Mouse (Mus musculus): ENCODE measurements around the gene Gm4884.
"Not testable (repeated sequence)": the region's sequence is repeated elsewhere in the genome, so short reads cannot be mapped to it uniquely, and the experiment has no call there.

Gm4884 gene

DNA sequence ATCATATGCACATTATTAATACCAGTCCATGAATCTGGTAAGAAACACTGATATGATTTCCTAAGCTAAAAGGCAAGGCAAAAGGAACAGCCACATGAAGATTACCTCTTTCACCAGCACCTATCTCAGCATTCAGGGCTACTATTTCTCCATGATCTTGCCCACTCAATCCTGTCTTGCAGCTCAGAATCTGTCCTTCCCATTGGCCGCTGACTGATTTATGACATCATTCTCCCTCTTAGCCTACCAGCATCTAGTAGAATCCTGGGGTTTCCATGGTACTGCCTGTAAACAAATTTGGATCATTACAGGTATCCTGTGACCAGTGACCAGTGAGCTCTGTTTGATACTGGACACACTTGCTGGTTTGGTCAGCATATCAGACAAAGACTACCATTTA lies at the start of gene Gm4884:
TSS of gene Gm4884 (plus strand) at position 301 of the 400 bp plus-strand sequence.
- not testable (repeated sequence) for DNase-seq

DNA sequence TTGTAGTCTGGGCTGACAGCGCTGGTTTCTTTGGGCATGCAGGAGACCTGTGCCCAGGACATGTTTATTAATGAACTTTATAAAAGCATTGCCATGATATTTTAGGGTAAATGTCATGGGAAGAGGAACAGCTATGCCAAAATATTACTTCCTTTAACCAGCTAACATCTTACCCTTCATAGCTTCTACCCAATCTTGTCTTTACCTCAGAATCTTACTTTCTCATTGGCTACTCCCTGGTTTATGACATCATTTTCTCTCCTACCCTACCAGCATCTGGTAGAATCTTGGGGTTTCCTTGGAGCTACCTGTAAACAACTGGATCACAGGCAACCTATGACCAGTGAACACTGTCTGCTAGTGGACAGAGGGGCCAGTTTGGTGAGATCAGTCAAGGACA lies 45.3 kb upstream of the Gm4884 start, which contains the start of gene 4930433I11Rik:
TSS of gene 4930433I11Rik (plus strand) at position 301 of the 400 bp plus-strand sequence.
- no peak for DNase-seq

DNA sequence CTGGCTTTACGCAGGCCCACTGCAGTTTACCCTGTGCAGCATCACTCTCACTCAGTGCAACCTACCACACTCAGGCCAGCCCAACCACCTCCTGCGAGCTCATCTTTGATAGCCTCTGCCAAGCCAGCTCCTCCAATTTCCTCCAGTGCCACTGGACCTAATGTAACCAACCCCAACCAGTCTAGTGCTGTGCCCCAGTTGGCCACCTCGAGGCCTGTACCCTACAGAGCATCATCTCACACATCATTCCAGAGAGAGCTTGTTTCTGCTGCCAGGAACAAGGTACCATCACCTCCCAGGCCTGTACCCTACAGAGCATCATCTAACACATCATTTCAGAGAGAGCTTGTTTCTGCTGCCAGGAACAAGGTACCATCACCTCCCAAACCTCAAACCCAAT lies 11.5 kb downstream of the Gm4884 start:
- DNase-seq: not testable (repeated sequence)

All from thymus, postnatal 25 days (tissue).